Mouse (Mus musculus) neural tube, embryonic 15.5 days (tissue): ENCODE results near the gene Hbs1l. TPM values are rescaled to one million over a fixed set of nuclear protein-coding genes. Genes with fewer than 3 reads are reported as not detected.

Source experiments
- ATAC-seq: fragments of 200-750 bp; cut with Nextera tagmentation; 2 replicates; pipeline ENCODE4 v1.8.0; 2017; ENCODE audit warnings: mild to moderate bottlenecking, moderate TSS enrichment, moderate library complexity; ENCODE audit not compliant: low FRiP score
- H3K27ac ChIP-seq: fragments of 300-500 bp; sonication (generic); replicated peaks from 2 replicates; pipeline ENCODE4 v1.5.1; 2015; ENCODE audit warnings: mild to moderate bottlenecking, inconsistent platforms
- H3K27me3 ChIP-seq: fragments of 300-500 bp; sonication (generic); replicated peaks from 2 replicates; pipeline ENCODE4 v1.6.1; 2015; ENCODE audit warnings: inconsistent platforms
- H3K36me3 ChIP-seq: fragments of 300-500 bp; sonication (generic); 2 replicates; pipeline ENCODE4 v1.6.1; 2015; ENCODE audit warnings: inconsistent platforms
- H3K4me1 ChIP-seq: fragments of 300-500 bp; sonication (generic); 2 replicates; pipeline ENCODE4 v1.6.1; 2015; ENCODE audit warnings: inconsistent platforms
- H3K4me2 ChIP-seq: fragments of 300-500 bp; sonication (generic); 2 replicates; pipeline ENCODE4 v1.6.1; 2015; ENCODE audit warnings: inconsistent platforms, mild to moderate bottlenecking, moderate library complexity
- H3K4me3 ChIP-seq: fragments of 300-500 bp; sonication (generic); replicated peaks from 2 replicates; pipeline ENCODE4 v1.5.1; 2015; ENCODE audit warnings: mild to moderate bottlenecking, inconsistent platforms
- H3K9ac ChIP-seq: fragments of 300-500 bp; sonication (generic); replicated peaks from 2 replicates; pipeline ENCODE4 v1.6.1; 2015; ENCODE audit warnings: mild to moderate bottlenecking, inconsistent platforms
- H3K9me3 ChIP-seq: fragments of 300-500 bp; sonication (generic); replicated peaks from 2 replicates; pipeline ENCODE4 v1.6.1; 2016; ENCODE audit warnings: inconsistent platforms
- WGBS: fragments of 180-500 bp; shearing (Covaris S2); methylation state at CpG from one replicate; pipeline ENCODE4 v1.1.7; 2015; ENCODE audit warnings: mixed read lengths; 5-methylcytosine and 5-hydroxymethylcytosine counted together
- polyA plus RNA-seq: library from polyadenylated mRNA; unstranded; fragments of >200 nt; fragmentation: Nextera tagmentation; extraction: Ambion mirVana; gene quantifications from 2 replicates; pipeline ENCODE4 v1.2.1, GENCODE M21; 2015

Hbs1l gene
- polyA plus RNA-seq, 1 experiment from 2014 or later = 86.5 TPM

DNA sequence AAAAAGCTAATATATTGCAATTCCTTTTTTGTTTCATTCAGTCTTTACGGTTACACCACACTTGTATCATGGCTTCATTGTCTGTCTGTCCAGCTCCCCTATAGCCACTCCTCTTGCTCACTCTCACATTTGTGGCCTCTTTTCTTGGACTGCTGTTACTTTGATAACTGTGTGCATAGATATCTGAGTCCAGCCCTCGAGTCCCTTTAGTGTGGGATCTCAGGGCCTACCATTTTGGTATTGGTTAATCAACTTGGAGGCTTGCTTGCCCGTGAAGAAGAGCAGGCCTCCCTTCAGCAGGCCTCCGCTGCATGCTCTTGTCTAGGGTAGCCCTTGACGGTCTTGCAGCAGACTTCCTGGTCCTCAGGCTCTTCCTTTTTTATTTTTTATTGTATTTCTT lies 53.7 kb downstream of the Hbs1l start:
- peaks cover 56% of the 10 kb centered on the region for H3K36me3 ChIP-seq
- H3K4me2 ChIP-seq = no peak overlapping the region
- H3K27ac ChIP-seq = no peak overlapping the region
- H3K27me3 ChIP-seq = no peaks in the 10 kb centered on the region
- WGBS = 95% methylated on average over 5 of the region's 5 CpGs
- H3K9ac ChIP-seq = no peak overlapping the region
- no peak overlapping the region for H3K4me3 ChIP-seq
- no peaks in the 10 kb centered on the region for H3K9me3 ChIP-seq
- no peaks in the 10 kb centered on the region for H3K4me1 ChIP-seq
- no peak for ATAC-seq

GRCm38 (mm10) chr10:21349946-21350345 lies 54.2 kb downstream of the Hbs1l start:
- Histone ChIP-seq H3K4me2 (no peak overlapping the region), H3K9me3 (no peaks in the 10 kb centered on the region), H3K36me3 (peaks cover 60% of the 10 kb centered on the region), H3K4me1 (no peaks in the 10 kb centered on the region), H3K4me3 (no peak overlapping the region), H3K9ac (no peak overlapping the region), H3K27ac (no peak overlapping the region), H3K27me3 (no peaks in the 10 kb centered on the region)
- 99% methylated on average over 2 of the region's 2 CpGs for WGBS
- no peak for ATAC-seq

DNA sequence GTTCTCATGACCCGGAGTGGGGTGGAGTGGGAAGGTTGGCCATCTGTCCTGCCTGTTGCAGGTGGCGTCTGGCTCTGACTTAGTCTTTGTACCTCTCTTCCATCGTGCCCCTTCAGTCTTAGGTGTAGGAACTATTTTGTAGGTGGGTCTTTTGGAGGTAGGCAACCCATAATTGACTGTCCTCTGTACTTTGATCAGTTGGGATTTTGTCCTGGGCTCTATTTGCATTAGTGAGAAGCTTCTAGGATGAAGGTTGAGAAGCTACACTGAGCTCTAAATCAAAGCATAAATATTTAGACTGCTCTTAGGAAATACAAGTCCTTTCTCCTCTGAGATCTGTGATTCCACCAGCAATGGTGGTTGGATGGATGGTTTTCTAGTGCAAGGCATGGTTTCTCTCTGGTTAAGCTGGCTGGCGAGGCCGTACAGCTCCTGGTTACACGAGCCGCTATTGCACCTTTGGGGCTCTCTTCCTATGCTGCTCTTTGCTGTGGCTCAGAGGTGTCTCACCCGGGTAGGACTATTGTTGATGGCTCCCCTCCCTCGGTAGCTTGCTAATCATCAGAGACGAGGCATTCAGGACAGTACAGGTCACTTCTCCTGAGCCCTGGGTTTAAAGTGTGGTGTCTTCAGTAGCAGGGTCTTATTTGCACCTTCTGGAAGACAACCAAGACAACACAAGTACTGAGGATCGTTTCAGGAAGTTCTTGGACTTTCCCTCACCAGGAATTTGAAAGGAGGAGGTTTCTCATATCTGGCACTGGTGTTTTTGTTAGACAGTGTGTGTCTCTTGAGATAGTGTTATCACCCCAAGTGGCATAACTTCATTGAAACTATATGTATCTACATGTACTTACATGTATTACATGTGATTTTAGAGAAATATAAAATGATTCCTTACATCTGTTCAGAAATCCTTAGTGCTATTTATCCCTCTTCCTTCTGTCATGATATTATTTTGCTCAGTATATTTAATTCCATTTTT lies 55.0 kb downstream of the Hbs1l start:
- WGBS = 92% methylated on average over 11 of the region's 11 CpGs
- no peak overlapping the region for H3K4me3 ChIP-seq
- ATAC-seq = no peak
- H3K27me3 ChIP-seq = no peaks in the 10 kb centered on the region
- no peak overlapping the region for H3K27ac ChIP-seq
- peaks cover 52% of the 10 kb centered on the region for H3K36me3 ChIP-seq
- H3K9me3 ChIP-seq = no peaks in the 10 kb centered on the region
- H3K4me2 ChIP-seq = no peak overlapping the region
- H3K9ac ChIP-seq = no peak overlapping the region
- no peaks in the 10 kb centered on the region for H3K4me1 ChIP-seq

GRCm38 (mm10) chr10:21351766-21352165 lies 56.0 kb downstream of the Hbs1l start:
- no peak overlapping the region for H3K27ac ChIP-seq
- H3K9me3 ChIP-seq = no peaks in the 10 kb centered on the region
- no peaks in the 10 kb centered on the region for H3K4me1 ChIP-seq
- H3K4me3 ChIP-seq = no peak overlapping the region
- H3K9ac ChIP-seq = no peak overlapping the region
- no peak for ATAC-seq
- no peak overlapping the region for H3K4me2 ChIP-seq
- WGBS = 84% methylated on average over 12 of the region's 12 CpGs
- H3K36me3 ChIP-seq = peaks cover 57% of the 10 kb centered on the region
- H3K27me3 ChIP-seq = no peaks in the 10 kb centered on the region

DNA sequence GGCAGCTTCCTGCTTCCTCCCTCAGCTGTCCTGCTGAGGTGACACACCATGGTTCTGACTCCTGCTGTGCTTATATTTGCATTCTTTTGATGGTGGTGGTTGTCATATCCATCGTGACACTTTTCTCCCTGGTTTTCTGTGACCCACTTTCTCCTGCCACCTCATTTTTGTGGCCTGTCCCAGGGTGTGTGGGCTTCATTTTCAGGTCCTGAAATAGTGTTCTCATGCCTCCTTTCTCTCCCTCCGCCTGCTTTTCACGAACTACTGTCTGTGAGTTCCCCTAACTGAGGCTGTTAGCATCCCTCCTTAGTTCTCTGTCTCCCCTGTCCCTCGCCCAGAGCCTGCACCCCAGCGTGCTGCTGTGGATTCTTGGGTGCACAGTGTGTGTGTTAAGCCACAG lies 58.1 kb downstream of the Hbs1l start:
- Histone ChIP-seq H3K27ac (no peak overlapping the region), H3K4me2 (no peak overlapping the region), H3K4me3 (no peak overlapping the region), H3K9me3 (no peaks in the 10 kb centered on the region), H3K9ac (no peak overlapping the region), H3K4me1 (no peaks in the 10 kb centered on the region), H3K36me3 (peaks cover 62% of the 10 kb centered on the region), H3K27me3 (no peaks in the 10 kb centered on the region)
- ATAC-seq = no peak
- WGBS = 72% methylated on average over 5 of the region's 5 CpGs

- no peaks in the 10 kb centered on the region for H3K27me3 ChIP-seq
- H3K9me3 ChIP-seq = no peaks in the 10 kb centered on the region
- WGBS = 97% methylated on average over 7 of the region's 7 CpGs
- no peak overlapping the region for H3K9ac ChIP-seq
- no peak for ATAC-seq
- no peak overlapping the region for H3K27ac ChIP-seq
- H3K36me3 ChIP-seq = peaks cover 65% of the 10 kb centered on the region
- no peak overlapping the region for H3K4me2 ChIP-seq
- no peaks in the 10 kb centered on the region for H3K4me1 ChIP-seq
- H3K4me3 ChIP-seq = no peak overlapping the region
These were observed 58.7 kb downstream of the Hbs1l start for GRCm38 (mm10) chr10:21354506-21354905.

GRCm38 (mm10) chr10:21357986-21358385 lies 62.2 kb downstream of the Hbs1l start:
- H3K27me3 ChIP-seq = no peaks in the 10 kb centered on the region
- ATAC-seq = no peak
- WGBS = 92% methylated on average over 8 of the region's 8 CpGs
- no peak overlapping the region for H3K27ac ChIP-seq
- H3K4me1 ChIP-seq = no peaks in the 10 kb centered on the region
- H3K9ac ChIP-seq = no peak overlapping the region
- H3K36me3 ChIP-seq = peaks cover 52% of the 10 kb centered on the region
- no peak overlapping the region for H3K4me3 ChIP-seq
- no peaks in the 10 kb centered on the region for H3K9me3 ChIP-seq
- H3K4me2 ChIP-seq = no peak overlapping the region

DNA sequence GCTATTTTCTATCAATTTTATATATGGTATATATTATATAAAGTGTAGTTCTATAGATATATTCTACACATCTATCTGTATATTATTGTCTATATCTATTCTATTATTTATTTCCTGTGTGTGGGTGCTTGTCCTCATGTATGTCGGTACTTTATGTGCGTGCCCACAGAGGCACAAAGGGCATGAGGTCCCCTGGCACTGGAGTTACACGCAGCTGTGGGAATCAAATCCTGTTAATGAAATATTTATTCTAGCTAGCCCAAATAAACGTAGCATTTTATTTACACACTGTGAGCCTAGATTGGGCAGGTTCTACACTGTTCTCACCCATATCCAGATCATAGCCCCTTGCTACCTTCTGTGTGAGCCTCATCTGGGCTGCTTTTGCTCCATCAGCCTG lies 63.3 kb downstream of the Hbs1l start:
- no peaks in the 10 kb centered on the region for H3K27me3 ChIP-seq

DNA sequence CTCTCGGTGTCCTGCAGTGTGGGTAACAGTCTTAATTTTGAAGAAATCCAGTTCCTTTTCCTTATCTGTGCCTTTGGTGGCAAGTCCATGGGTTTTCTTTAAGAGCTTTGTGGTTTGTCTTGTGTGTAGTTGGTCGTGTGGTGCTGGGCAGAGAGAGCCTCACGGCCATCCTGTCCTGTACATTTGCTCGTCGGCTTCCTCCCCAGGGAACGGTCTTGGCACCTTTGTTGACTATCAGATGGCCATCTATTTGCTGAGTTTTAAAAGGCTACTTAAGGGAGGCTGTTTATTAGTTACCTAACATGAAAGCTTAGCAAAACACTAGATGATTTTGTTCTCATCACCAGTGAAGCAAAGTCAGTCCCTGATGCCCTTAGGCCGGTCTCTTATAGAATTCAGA lies 66.1 kb downstream of the Hbs1l start:
- H3K4me1 ChIP-seq = no peaks in the 10 kb centered on the region
- no peak overlapping the region for H3K4me3 ChIP-seq
- no peak overlapping the region for H3K9ac ChIP-seq
- no peak overlapping the region for H3K27ac ChIP-seq
- H3K27me3 ChIP-seq = no peaks in the 10 kb centered on the region
- 88% methylated on average over 7 of the region's 7 CpGs for WGBS
- no peaks in the 10 kb centered on the region for H3K9me3 ChIP-seq
- H3K36me3 ChIP-seq = peaks cover 49% of the 10 kb centered on the region
- no peak for ATAC-seq
- no peak overlapping the region for H3K4me2 ChIP-seq

More for the DNA sequence above, 63.3 kb downstream of the Hbs1l start:
- ATAC-seq = no peak
- whole genome bisulfite sequencing = 93% methylated on average over 4 of the region's 4 CpGs
- Histone ChIP-seq H3K9me3 (no peaks in the 10 kb centered on the region), H3K4me1 (no peaks in the 10 kb centered on the region), H3K27ac (no peak overlapping the region), H3K9ac (no peak overlapping the region), H3K36me3 (peaks cover 47% of the 10 kb centered on the region), H3K4me3 (no peak overlapping the region), H3K4me2 (no peak overlapping the region)

DNA sequence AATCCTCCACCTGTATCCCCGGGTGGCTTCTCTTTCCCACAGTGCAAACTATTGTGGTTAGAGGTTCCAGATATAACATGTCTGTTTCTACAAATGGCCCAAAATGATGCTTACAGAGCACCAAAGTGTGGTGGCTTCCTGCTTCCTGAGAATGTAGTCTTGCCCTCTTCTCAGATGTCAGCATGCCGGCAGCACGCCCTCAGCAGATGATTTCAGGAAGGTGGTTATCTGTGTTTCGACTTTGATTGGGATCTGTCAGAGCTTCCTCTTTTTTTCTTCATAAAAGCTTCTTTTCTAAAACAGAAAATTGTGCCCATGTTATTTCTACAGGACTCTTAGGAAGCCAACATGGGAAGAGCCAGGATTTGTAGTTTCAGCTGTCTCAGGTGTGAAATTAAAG lies 67.5 kb downstream of the Hbs1l start:
- no peak overlapping the region for H3K4me3 ChIP-seq
- H3K27me3 ChIP-seq = no peaks in the 10 kb centered on the region
- no peak overlapping the region for H3K4me2 ChIP-seq
- 95% methylated on average over 4 of the region's 4 CpGs for WGBS
- H3K9ac ChIP-seq = no peak overlapping the region
- H3K4me1 ChIP-seq = no peaks in the 10 kb centered on the region
- H3K27ac ChIP-seq = no peak overlapping the region
- H3K9me3 ChIP-seq = no peaks in the 10 kb centered on the region
- no peak for ATAC-seq
- peaks cover 49% of the 10 kb centered on the region for H3K36me3 ChIP-seq

DNA sequence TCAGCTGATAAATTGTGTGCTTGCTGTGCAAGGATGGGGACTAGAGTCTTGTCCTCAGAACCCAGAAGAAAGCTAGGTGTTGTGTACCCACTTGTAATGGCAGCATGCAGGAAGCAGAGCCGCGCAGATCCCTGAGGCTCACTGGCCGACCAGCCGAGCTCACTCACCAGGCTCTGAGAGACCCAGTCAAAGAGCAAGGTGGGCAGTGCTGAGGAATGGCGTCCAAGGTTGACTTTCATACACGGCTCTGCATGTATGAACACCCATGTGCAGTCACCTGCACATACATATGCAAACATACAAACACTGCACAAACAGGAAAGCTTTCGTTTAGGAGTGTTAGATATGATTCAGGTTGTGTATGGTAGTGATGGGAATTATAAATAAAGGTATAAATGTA lies 69.2 kb downstream of the Hbs1l start:
- no peaks in the 10 kb centered on the region for H3K27me3 ChIP-seq
- 94% methylated on average over 7 of the region's 7 CpGs for WGBS
- no peak overlapping the region for H3K4me2 ChIP-seq
- no peak overlapping the region for H3K9ac ChIP-seq
- ATAC-seq = no peak
- H3K36me3 ChIP-seq = peaks cover 48% of the 10 kb centered on the region
- no peak overlapping the region for H3K27ac ChIP-seq
- no peaks in the 10 kb centered on the region for H3K9me3 ChIP-seq
- no peaks in the 10 kb centered on the region for H3K4me1 ChIP-seq
- H3K4me3 ChIP-seq = no peak overlapping the region

DNA sequence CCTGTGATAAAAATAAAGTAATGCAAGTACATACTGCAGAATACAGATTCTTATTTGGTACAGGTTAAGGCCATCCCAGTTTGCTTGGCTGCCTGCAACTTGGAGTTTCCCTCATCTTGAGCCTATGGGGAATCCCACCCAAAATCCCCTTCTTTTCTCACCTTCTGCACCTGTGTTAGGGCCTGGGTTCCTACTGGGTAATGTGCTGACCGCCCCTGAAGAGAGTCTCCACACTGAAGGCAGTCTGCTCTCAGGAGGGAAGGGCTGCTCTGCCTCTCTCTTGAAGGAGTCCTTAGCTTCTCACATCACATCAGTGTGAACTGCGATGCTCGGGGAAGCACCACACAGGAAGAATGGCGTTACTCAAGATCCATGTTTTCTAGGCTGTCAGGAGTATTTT lies 70.1 kb downstream of the Hbs1l start:
- Histone ChIP-seq H3K27me3 (no peaks in the 10 kb centered on the region), H3K4me2 (no peak overlapping the region), H3K9ac (no peak overlapping the region), H3K4me3 (no peak overlapping the region), H3K36me3 (peaks cover 49% of the 10 kb centered on the region), H3K4me1 (no peaks in the 10 kb centered on the region), H3K9me3 (no peaks in the 10 kb centered on the region), H3K27ac (no peak overlapping the region)
- ATAC-seq = no peak
- 83% methylated on average over 4 of the region's 4 CpGs for WGBS
